Mouse (Mus musculus) gastrocnemius, postnatal 14 days (tissue): ENCODE measurements around the gene Gorasp1. TPM values are rescaled to one million over a fixed set of nuclear protein-coding genes. Genes with fewer than 3 reads are reported as not detected.
A peak's percentile ranks its signal among the peaks of the same experiment; 100 is the strongest.

Source experiments
- DNase-seq: peaks from one replicate; pipeline ENCODE4 v3.0.0; 2021; ENCODE audit warnings: mixed read lengths
- intact Hi-C: fragments of 180-260 bp; cut with DNase I; formaldehyde crosslinking; loops from one replicate; pipeline ENCODE4 v1.15.1; 2025; ENCODE audit warnings: low total_unique reads
- long read RNA-seq, 2 experiments: library from polyadenylated mRNA; stranded (forward); transcript quantifications; one replicate each; pipeline ENCODE4 v2.0.0; 2021
- total RNA-seq, 2 experiments: library from RNA; stranded (reverse); gene quantifications; 2 replicates each; pipeline ENCODE4 v1.2.3; 2021

The Gorasp1 gene
- 10 to 100 TPM; 16.9 to 17.7 TPM for total RNA-seq
- long read RNA-seq, experiment 1, transcript Gorasp1-201 (9 exons, 3,906 nt) = major isoform, 24 of 31 reads
- long read RNA-seq, experiment 1, partial matches to known transcripts = 4 of 31 reads
- long read RNA-seq, experiment 1, other reads (novel, unspliced or antisense) = 3 of 31 reads
- long read RNA-seq, experiment 2, transcript Gorasp1-201 (9 exons, 3,906 nt) = major isoform, 34 of 43 reads
- long read RNA-seq, experiment 2, partial matches to known transcripts = 4 of 43 reads
- long read RNA-seq, experiment 2, other reads (novel, unspliced or antisense) = 5 of 43 reads

DNA sequence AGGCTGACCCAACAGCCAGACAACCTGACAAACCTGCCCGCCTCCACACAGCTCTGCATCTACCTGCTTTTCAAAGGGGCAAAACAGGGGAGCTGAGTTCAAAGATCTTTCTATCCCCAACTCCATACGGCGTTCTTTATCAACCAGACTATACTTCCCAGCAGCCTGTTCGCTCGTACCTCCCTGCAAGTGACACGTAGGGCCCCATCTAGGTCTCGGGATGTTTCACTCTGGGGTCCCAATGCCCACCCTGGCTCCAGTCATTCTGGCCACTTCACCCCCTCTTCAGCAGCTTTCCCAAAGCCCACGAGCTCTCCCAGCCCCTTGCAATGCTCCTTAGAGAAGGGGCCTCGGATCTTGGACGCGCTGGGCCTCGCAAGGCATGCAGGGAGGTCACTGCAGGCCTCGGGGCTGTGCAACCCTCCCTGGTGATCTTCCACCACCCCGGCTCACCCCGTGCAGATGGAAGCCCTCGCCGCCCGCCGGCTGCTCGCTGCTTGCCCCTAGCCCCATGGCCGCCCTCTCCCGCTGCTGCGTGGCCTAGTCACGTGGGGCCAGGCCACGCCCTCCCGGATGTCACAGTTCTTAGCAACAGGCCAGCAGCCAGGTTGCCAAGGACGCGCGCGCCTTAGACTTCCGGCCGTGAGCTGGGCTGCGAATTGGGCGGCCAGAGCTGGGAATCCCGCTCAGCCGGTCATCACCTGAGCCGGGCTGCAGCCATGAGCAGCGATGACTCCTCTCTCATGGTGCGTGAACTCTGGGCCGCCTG, at the start of gene Gorasp1, which contains the start of gene Ttc21a:
TSS of gene Gorasp1 (minus strand) at position 561 of the 769 bp plus-strand sequence.
TSS of gene Ttc21a (plus strand) at position 602 of the 769 bp plus-strand sequence.
- intact Hi-C loops = no loop called here
- DNase-seq = peak; percentile 95

DNA sequence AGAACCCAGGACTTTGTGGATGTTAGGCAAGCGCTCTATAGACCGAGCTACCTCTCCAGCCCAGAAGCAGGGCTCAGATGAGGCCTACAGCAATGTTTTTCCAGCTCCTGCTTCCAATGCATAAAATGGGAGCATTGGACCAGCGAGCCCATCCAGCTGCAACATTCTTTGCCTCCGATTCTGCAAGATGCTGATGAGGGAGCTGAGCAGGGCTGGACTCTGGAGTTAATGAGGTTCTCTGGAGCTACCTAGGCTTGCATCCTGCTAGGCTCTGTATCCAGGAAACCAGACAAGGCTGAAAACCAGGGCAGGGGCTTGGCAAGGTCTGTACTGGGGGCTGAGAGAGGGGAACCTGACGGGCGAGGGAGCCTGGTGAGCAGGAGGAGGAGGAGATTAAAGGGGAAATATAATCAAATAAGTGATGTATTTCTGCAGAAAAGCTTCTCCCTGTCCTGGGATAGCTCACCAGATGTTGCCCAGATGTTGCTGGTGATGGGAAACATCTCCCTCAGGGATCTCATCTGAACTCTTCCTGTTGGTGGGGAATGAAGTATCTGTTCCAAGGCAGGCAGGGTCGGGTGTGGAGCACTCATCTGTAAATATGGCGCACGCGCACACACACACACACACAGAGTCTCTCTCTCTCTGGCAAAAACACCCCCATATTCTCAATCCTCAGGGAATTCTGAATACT, 48.7 kb upstream of the Gorasp1 start:
- no peak for DNase-seq
- intact Hi-C loops = no loop called here

DNA sequence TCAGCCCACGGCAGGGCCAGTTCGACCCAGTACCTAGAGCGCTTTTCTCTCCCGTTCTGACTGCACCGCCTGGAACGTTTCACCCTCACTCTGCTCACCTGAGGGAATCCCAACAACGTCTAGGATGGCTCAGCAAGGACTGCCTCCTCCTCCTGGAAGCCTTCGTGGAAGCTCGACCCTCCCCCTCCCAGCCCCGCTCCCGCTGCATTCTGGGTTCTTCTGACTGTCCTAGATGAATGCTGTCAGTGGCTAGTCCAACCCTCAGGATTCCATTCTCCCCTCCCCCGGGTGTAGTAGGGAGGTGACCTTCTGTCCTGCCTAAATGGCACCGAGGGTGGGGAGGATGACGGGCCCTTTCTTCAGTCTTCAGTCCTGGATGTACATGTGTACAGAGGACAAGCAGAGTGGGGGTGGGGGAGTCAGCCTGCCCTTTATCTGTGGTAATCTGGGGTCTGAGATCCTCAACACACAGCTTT, 47.2 kb upstream of the Gorasp1 start, which contains the start of gene Csrnp1:
TSS of gene Csrnp1 (minus strand) at position 123 of the 476 bp plus-strand sequence.
- intact Hi-C loops = no loop called here
- DNase-seq = no peak

DNA sequence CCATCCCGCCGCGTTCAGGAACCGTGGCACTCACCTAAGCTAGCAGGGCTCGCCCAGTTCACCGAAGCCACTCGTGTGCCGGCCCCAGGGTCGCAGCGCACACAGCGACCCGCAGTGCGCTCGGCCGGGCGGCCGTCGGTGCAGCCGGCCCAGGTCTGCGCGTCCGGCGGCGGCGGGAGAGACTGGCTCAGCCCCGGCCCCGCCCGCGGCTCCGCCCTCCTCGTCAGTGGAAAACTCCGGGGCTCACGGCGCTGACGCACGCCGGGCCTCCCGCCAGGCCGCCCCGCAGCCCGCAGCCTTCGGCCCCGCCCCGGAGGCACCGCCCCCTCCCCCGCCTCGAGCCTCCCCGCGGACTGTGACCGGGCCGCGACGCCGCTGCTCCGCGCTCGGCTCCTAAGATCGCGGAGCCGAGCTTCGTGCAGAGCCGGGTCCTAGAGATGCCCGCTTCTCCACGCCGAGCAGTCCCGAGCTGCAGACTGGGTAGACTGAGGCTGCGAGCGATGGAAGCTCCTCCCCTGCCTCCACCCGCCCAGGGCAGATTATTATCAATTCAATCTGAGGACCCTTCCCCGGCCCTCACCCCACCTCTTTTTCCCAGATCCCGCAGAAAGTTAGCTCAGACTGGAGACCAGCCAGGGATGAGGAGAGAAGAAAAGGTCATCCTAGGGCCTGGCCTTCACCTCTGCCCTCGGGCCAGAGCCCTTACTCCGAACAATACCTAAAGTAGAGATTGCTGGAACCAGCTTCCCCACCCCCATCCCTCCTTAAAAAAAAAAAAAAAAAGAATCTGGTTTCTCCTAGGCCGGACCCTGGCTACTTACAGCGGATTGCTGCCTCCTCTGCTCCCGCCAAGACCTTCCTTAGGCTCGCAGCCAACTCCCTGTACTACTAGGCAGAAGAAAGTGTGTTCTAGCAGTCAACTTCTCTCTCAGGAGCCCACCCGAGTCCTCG, 46.5 kb upstream of the Gorasp1 start:
- intact Hi-C loops = no loop called here

DNA sequence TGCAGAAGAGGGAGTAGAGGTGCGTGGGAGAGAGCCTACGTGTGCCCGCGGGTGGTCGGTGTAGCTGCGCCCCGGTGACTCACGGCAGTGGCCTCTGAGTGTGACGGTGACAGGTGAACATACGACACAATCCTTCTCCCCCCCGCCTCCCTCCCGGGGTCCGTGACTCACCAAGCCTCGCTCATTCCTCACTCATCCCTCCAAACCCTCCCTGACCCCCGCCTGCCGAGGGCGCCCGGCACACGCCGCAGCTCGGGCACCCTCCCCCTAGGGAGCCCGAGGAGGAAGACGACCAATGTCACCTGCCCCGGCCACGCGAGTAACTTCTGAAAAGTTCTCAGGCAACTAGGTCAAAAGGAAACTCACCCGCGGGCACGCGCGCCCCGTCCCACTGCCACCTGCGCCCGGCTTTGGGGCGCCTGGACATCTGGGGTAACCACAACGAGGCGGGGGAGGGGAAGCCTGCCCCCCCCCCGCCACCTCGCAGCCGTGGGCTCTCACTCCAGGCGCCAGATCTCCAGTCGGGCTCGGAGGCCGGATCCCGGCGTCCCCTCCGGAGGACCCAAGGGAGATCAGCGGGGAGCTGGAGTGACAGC, 45.7 kb upstream of the Gorasp1 start:
- DNase-seq = peak; percentile 40
- intact Hi-C loops = no loop called here

More for the DNA sequence above, 46.5 kb upstream of the Gorasp1 start:
- DNase-seq = peak; percentile 91

DNA sequence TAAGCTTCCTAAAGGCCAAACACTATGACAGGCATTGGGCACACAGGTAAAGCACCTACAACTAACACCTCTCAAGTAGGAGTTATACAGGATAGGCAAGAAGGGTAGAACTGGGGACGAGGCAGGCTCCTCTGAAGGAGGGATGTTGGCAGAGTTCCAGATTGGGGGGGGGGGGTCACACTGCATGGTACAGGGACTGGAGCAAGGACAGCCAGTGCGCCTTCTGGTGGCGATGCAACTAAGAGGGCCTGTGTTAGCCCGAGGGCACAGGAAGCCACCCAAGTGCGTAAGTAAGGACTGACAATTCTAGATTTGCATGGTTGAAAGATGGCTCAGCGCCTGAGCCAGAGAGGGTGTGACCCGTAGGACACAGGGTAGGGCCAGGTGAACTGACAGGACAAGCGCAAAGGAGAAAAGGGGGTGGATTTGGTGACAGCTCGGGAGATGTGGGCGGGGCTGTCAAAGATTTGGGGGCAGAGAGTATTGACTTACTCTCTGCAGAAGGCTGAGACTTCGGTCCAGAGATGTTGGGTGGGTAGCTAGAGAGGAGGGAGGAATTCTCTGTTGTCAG, 45.0 kb upstream of the Gorasp1 start:
- DNase-seq = peak; percentile 42
- intact Hi-C loops = no loop called here

DNA sequence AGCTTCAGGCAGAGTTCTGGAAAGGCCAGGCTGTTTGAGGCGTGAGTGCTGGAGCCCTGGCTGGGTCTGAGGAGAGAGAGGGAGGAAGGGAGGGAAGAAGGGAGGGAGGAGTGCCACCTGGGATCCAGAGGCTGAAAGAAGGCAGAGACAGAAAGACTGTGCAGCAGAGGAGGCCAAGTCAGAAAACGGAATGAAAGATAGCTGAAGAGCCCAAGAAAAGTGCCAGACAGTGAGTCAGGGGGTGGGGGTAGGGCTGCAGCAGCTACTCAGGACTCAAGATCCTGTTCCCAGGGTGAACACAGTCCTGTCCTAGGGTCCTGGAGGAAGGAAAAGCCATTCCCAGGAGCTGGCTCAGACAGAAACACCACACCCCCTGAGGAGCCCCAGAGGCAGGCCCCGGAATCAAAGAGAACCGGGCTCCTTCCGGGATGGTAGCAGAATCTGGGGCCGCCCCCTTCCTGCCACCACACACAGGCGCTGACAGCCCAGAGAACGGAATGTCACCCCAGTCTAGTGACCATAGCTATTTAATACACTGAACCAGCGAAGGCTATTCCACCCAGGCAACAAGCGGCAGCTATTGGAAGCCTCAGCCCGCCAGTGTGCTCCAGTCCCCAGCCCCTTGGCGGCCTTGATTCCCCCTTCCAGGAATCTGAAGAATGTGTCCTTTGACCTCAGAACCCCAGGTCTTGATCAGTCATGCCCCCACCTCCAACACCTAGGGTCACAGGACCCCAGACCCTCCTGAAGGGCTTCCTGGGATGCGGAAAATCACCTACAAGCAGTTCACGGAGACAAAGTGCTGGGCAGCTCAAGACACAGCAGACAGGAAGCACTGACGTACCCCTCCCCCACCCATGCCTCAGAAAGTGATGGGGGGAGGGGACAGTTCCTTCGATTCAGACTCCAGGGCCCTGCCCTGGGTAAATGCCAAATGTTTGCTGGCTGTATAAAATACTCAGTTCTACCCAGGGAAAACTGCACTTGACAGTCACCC, 44.1 kb upstream of the Gorasp1 start:
- intact Hi-C loops = no loop called here
- DNase-seq = peak; percentile 71

DNA sequence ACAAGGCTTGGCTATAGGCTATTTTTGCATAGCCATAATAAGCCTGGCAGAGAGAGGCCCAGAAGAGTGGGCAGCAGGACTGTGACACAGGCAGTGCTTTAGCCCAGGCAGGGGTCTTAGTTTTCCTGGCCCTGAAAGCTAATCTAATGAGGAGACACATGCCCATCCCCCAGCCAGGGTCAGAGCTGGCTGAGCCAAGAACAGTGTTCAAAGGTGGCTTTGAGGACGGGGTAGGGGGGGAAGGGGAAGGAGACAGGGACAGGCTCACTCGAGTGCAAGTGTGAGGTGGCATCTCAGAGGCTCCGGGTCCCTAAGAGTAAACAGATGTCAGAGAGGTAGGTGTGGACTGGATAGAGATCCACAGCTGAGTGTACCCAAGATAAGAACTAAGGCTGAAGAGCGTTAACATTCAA, 43.4 kb upstream of the Gorasp1 start:
- intact Hi-C loops = no loop called here
- DNase-seq = no peak

DNA sequence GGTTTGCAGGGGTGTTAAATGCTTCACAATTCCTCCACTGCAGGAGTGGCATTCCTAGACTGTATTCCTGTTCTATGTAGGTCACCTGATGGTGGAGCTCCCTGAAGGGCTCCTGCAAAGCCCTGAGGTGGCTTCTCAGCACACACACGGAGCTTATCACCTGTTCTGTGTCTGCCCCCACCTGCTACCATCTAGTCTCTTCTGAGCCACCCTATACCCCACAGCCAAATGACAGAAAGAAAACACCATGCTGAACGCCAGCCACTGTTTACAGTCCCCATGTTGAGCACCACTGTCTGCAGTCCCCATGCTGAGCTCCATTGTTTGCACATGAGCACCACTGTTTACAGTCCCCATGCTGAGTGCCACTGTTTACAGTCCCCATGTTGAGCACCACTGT, 42.4 kb upstream of the Gorasp1 start:
- intact Hi-C loops = no loop called here
- no peak for DNase-seq

DNA sequence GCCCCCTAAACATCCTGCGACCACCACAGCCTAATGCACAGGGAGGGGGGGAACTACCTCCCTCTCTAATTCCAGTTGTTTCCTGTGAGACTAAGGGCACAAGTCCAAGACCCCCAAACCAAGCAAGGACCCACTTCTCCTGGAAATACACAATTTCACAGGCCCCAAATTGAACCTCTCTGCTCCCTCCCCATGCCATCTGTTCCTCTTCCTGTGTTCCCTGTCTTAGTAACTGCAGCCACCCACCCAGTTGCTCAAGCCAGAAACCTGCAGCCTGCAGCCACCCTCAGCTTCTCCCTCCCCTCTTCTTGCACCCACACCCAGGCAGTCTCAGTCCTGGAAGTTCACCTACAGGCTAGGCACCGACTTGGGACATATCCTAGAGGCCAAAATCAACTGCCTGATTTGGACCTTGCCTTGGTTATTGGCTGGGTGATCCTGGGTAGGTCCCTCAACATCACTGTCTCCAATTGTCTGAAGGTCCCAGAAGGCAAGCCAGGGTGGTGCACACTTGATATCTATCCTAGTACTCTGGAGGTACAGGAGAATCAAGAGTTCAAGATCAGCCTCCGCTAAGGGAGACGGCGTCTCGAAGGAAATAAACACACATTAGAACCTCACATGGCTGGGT, 41.6 kb upstream of the Gorasp1 start:
- intact Hi-C loops = no loop called here
- DNase-seq = no peak

DNA sequence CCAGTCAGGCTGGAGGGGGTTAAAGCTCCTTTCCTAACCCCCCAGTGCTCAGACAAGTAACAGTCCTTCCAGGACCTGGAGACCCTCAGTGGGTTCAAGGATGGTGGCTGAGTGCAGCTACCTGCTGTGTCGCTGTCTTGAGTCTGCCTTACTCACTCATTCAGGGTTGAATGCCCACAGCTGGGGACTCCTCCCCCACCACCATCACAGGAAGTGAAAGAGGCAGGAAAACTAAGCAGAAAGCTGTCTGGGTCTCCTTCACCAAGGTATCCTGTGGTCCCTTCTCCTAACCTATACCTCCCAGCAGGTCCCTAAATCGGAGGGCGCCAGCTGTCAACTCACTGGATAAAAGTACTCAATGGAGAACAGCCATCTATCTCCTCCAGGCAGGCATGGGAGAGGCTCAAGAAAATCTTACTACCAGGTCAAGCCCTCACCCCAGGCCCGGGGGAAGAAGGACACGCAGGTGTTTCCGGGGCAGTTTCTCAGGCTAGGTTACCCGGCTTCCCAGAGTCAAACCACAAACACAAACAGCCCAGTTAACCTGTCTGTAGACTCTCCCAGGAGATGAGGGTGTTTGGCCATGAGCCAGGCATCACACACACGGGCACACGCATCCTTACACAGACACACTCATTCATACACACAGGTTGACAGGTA, 40.9 kb upstream of the Gorasp1 start:
- intact Hi-C loops = no loop called here
- no peak for DNase-seq

DNA sequence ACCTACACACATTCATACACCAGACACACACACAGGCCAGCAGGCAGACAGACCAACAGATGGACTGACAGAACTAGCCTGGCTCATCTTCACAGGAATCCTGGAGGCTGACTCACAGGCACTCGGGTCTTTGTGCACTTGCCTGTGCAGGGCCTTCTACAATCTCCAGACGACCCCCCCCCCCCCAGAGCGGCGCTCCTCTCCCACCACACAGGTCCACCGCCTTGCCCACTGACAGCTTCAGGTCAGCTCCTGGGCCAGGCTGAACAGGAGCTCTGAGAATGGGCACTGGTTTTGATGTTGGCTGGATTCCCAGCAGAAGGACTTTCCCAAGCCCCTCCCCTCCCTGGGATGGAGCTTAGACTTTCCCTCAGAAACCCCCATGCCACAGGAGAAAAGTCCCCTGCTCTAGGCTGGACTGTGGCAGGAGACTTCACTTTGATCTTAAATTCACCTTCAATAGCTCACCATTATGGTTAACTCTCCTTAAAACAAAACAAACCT, 40.2 kb upstream of the Gorasp1 start:
- intact Hi-C loops = no loop called here
- DNase-seq = no peak

DNA sequence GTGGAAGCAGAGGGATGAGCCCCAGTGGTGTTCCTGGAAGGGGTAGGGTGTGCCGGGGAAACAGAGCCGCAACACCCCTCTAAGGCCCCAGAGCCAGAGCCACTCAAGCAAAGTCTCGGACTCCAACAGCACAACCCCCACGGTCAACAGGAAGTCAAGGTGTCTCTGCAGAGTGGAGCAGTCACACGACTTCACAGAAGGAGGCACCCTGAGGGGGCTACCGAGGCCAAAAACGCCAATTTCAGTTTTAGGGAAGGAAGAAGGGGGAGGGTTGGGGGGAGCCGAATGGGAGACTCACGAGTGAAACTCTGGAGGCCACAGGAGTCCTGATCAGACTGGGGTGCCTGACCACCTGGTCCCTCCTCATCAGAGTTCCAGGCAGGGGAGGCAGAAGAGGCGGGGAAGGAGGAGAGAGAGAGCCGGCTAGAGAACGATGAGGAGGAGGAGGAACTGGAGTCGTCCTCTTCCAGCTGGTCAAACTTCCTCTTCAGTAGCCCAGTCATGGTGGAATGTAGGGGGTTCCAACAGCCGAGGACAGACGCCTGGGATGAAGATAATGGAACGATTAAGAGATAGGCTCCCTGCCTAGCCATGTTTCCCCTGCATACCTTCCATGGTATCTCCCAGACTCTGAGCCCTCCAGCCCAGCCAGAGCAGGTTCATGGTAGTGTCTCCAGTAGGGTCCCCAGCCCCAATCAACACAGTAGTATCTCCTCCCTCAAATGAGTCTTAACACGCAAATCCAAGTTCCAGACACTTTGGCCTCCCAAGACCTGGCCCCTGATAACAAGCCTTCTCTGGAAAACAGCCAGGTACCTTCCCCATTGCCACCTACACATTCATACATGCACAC, 39.6 kb upstream of the Gorasp1 start:
- DNase-seq = no peak
- intact Hi-C loops = no loop called here

DNA sequence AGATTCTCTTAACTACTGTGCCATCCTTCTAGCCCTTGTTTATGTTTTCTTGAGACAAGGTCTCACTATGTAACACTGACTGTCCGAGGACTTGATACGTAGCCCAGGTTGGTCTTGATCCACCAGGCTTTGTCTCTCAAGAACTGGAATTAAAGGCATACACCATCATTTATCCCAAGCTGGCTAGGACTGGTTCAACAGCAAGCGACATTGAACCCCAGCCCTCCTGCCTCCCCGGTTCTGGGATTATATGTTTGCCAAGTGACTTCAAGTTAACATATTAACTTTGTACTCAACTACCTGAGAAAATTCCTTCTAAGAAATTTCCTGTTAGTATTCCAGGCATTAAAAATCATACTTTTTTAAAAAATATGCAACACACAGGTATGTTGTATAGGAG, 37.9 kb upstream of the Gorasp1 start:
- DNase-seq = no peak
- intact Hi-C loops = no loop called here

DNA sequence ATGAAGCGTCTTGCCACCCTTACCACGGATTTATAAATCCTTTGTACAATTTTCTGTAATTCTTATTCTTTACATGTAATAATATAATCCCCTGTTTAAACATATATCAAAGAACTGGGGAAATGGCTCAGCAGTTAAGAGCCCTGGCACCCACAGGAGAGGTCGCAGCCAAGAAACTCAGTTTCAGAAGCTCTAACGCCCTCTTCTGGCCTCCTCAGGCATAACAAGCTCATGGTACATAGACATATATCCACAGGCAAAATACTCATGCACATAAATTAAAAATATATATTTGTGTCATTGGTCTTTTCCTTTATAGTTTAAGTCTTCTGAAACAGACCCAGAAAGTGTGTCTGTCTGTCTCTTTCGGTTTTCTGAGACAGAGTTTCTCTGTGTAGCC, 37.2 kb upstream of the Gorasp1 start:
- no peak for DNase-seq
- intact Hi-C loops = no loop called here
